Mouse (Mus musculus): ENCODE data around the gene Furin. TPM values are rescaled to one million over a fixed set of nuclear protein-coding genes. Genes with fewer than 3 reads are reported as not detected.

Gene Furin
- polyA plus RNA-seq, 1 experiment, result 73.7 TPM

DNA sequence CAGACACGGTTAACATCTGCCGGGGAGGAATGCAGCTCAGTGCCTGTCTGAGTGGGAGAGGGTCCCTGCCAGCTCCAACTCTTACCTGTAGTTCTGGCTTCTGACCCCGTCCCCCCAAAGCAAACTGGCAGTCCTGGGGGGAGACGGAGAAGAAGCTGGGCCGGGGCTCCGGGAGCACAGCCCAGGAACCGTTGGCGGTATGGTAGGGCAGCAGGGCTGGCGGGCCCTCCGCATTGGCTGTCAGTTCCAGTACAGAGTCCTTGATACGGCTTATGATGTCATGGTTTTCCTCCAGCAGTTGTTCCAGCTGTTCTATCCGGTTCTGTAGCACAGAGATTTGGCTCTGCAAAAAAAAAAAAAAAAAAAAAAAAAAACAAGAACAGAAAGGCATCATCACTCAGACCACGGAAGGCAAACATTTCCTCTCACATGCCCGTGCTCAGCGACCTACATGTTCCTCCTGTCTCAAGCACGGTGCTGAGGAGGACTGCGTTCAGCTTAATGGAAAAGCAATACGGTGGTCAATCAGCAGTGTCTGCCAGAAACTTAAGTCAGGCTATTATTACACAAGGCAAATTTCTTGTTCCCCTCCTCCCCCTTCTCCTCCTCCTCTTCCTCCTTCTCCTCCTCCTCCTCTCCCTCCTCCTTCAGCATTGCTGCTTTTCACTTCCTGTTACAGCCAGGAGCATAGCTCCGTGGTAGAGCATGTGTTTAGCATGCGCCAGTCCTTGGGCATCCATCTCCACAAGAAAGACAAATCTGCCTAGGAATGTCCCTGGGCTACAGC is 36.4 kb downstream of the Furin start:
- Histone ChIP-seq H3K27ac (ENCODE audit: insufficient read depth, low read depth, low read length) (peak overlapping the region; percentile 85), H3K4me1 (ENCODE audit: control insufficient read depth, insufficient read depth, low read length) (peaks cover 18% of the 10 kb centered on the region), H3K4me3 (ENCODE audit: insufficient read depth, low read length) (peak overlapping the region; percentile 78)
- no peak for TF ChIP-seq POLR2A (IDR thresholded peaks at IDR 0.05; ENCODE audit: borderline replicate concordance, low read depth, low read length)
- no peak for TF ChIP-seq CTCF (IDR thresholded peaks at IDR 0.05; ENCODE audit: low read depth, low read length)

GRCm38 (mm10) chr7:80368009-80368408 is 37.2 kb downstream of the Furin start:
- TF ChIP-seq CTCF (IDR thresholded peaks at IDR 0.05; ENCODE audit: low read depth, low read length) (no peak), POLR2A (IDR thresholded peaks at IDR 0.05; ENCODE audit: borderline replicate concordance, low read depth, low read length) (no peak)
- Histone ChIP-seq H3K27ac (ENCODE audit: insufficient read depth, low read depth, low read length) (peak overlapping the region; percentile 85; the same call in 1 of the 2 replicates), H3K4me3 (ENCODE audit: insufficient read depth, low read length) (peak overlapping the region; percentile 35; the same call in 1 of the 2 replicates), H3K4me1 (ENCODE audit: control insufficient read depth, insufficient read depth, low read length) (peaks cover 13% of the 10 kb centered on the region)

GRCm38 (mm10) chr7:80367232-80367631 is 38.0 kb downstream of the Furin start:
- Histone ChIP-seq H3K4me1 (ENCODE audit: control insufficient read depth, insufficient read depth, low read length) (peaks cover 13% of the 10 kb centered on the region), H3K27ac (ENCODE audit: insufficient read depth, low read depth, low read length) (no peak overlapping the region), H3K4me3 (ENCODE audit: insufficient read depth, low read length) (no peak overlapping the region)
- TF ChIP-seq POLR2A (IDR thresholded peaks at IDR 0.05; ENCODE audit: borderline replicate concordance, low read depth, low read length) (no peak), CTCF (IDR thresholded peaks at IDR 0.05; ENCODE audit: low read depth, low read length) (no peak)

DNA sequence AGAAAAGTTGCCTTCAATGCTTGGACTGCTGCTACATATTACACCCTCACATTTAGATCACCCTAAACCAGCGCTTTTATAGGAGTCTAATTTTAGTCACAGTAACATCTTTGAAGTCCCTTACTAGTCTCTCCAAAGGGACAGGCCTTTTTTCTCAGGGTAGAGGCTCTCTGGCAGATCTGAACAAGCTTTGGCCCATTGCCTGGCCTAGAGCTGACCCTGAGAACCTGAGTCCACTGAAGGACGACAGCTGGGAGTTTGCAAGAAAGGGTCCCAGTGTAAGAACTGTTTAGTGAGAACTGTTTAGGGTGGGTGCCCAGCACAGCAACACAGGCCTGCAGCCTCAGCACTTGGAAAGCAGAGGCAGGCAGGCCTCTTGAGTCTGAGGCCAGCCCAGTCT is 39.5 kb downstream of the Furin start:
- Histone ChIP-seq H3K27ac (ENCODE audit: insufficient read depth, low read depth, low read length) (no peak overlapping the region), H3K4me3 (ENCODE audit: insufficient read depth, low read length) (no peak overlapping the region), H3K4me1 (ENCODE audit: control insufficient read depth, insufficient read depth, low read length) (peaks cover 13% of the 10 kb centered on the region)
- TF ChIP-seq CTCF (IDR thresholded peaks at IDR 0.05; ENCODE audit: low read depth, low read length) (no peak), POLR2A (IDR thresholded peaks at IDR 0.05; ENCODE audit: borderline replicate concordance, low read depth, low read length) (no peak)

- TF ChIP-seq POLR2A (IDR thresholded peaks at IDR 0.05; ENCODE audit: borderline replicate concordance, low read depth, low read length), result no peak
- TF ChIP-seq CTCF (IDR thresholded peaks at IDR 0.05; ENCODE audit: low read depth, low read length), result no peak
- Histone ChIP-seq H3K4me3 (ENCODE audit: insufficient read depth, low read length) (no peak overlapping the region), H3K27ac (ENCODE audit: insufficient read depth, low read depth, low read length) (no peak overlapping the region), H3K4me1 (ENCODE audit: control insufficient read depth, insufficient read depth, low read length) (no peaks in the 10 kb centered on the region)
Observed at GRCm38 (mm10) chr7:80360435-80360834, 44.8 kb downstream of the Furin start.

DNA sequence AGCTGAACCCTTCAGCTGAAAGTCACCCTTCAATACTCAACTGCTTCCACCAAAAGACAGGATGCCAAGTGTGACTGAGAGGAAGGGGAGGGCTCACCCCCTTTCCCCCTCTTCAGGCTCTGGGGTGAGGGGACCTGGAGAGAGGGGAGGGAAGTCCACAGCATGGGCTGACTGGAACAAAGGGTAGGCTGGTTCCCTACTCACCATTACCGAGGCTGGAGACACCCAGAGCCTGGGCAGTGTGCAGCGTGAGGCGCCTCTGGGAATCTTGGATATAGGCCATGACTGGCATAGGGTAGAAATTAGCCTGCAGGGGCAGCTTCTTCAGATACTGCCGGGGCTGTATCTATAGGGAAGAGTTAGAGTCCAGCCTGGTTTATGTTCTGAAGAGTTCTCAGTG is 47.2 kb downstream of the Furin start:
- Histone ChIP-seq H3K4me3 (ENCODE audit: insufficient read depth, low read length) (no peak overlapping the region), H3K4me1 (ENCODE audit: control insufficient read depth, insufficient read depth, low read length) (peaks cover 6% of the 10 kb centered on the region), H3K27ac (ENCODE audit: insufficient read depth, low read depth, low read length) (no peak overlapping the region)
- no peak for TF ChIP-seq POLR2A (IDR thresholded peaks at IDR 0.05; ENCODE audit: borderline replicate concordance, low read depth, low read length)
- no peak for TF ChIP-seq CTCF (IDR thresholded peaks at IDR 0.05; ENCODE audit: low read depth, low read length)

GRCm38 (mm10) chr7:80357156-80357555 is 48.1 kb downstream of the Furin start:
- H3K4me1 ChIP-seq (ENCODE audit: control insufficient read depth, insufficient read depth, low read length), result peaks cover 6% of the 10 kb centered on the region
- H3K4me3 ChIP-seq (ENCODE audit: insufficient read depth, low read length), result no peak overlapping the region
- no peak for TF ChIP-seq CTCF (IDR thresholded peaks at IDR 0.05; ENCODE audit: low read depth, low read length)
- TF ChIP-seq POLR2A (IDR thresholded peaks at IDR 0.05; ENCODE audit: borderline replicate concordance, low read depth, low read length), result no peak
- H3K27ac ChIP-seq (ENCODE audit: insufficient read depth, low read depth, low read length), result no peak overlapping the region

GRCm38 (mm10) chr7:80356351-80356750 is 48.9 kb downstream of the Furin start:
- Histone ChIP-seq H3K4me1 (ENCODE audit: control insufficient read depth, insufficient read depth, low read length) (peaks cover 6% of the 10 kb centered on the region), H3K27ac (ENCODE audit: insufficient read depth, low read depth, low read length) (no peak overlapping the region), H3K4me3 (ENCODE audit: insufficient read depth, low read length) (no peak overlapping the region)
- TF ChIP-seq POLR2A (IDR thresholded peaks at IDR 0.05; ENCODE audit: borderline replicate concordance, low read depth, low read length) (no peak), CTCF (IDR thresholded peaks at IDR 0.05; ENCODE audit: low read depth, low read length) (no peak)

- no peak for TF ChIP-seq POLR2A (IDR thresholded peaks at IDR 0.05; ENCODE audit: borderline replicate concordance, low read depth, low read length)
- no peak for TF ChIP-seq CTCF (IDR thresholded peaks at IDR 0.05; ENCODE audit: low read depth, low read length)
- Histone ChIP-seq H3K4me1 (ENCODE audit: control insufficient read depth, insufficient read depth, low read length) (peaks cover 6% of the 10 kb centered on the region), H3K4me3 (ENCODE audit: insufficient read depth, low read length) (no peak overlapping the region), H3K27ac (ENCODE audit: insufficient read depth, low read depth, low read length) (no peak overlapping the region)
Observed at GRCm38 (mm10) chr7:80352920-80353319, 52.3 kb downstream of the Furin start.

DNA sequence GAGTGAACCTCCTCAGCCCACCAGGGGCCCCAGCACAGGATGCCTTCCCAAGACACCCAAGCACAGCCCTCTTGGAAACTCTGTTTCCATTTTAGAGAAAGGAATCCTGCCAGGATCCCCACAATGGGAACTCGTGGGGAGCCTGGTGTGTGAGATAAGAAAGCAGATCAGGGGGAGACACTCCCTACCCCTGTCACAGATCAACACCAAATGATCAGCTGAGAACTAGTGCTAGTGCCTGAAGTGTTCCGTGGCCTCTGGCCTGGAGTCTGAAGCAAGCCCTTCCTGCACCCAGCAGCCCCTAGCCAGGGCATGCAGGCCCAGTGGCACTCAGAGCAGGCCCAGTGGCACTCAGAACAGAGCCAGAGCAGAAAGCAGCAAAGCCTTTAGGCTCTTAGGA is 54.4 kb downstream of the Furin start:
- peaks cover 26% of the 10 kb centered on the region for H3K4me1 ChIP-seq (ENCODE audit: control insufficient read depth, insufficient read depth, low read length)
- TF ChIP-seq POLR2A (IDR thresholded peaks at IDR 0.05; ENCODE audit: borderline replicate concordance, low read depth, low read length), result no peak
- TF ChIP-seq CTCF (IDR thresholded peaks at IDR 0.05; ENCODE audit: low read depth, low read length), result no peak
- H3K4me3 ChIP-seq (ENCODE audit: insufficient read depth, low read length), result no peak overlapping the region
- no peak overlapping the region for H3K27ac ChIP-seq (ENCODE audit: insufficient read depth, low read depth, low read length)

All from bone marrow macrophage, adult 2 months (primary cell).